Mouse (Mus musculus): ENCODE measurements around the gene Wars.

Gene Wars

DNA sequence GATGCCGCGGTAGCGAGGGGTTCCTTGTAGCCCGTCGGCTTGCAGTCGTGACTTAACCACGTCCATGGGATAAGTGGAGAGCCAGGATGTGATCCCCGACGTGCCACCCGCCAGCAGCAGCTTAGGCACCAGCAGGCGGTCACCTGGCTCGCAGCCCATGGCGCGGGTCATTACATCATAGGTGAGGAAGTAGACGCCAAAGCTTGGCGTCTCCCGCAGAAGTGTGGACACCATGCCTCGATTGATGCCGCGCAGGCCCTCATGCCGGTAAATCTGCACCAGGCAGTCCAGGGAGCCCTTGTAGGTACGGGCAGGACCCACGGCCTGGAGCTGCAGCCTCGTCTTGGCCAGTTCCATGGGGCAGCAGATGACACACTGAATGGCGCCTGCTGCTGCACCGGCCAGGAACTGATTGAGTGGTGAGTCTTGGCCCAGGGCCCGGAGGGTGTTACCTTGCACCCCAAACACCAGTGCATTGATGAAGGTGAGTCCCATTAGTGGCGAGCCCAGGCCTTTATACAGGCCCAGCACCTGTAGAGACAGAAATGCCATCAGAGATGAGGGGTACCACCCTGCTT lies 66.9 kb downstream of the Wars start:
- peak in 1 of 2 experiments; percentile 46 for DNase-seq (ENCODE audit: inconsistent age in 2 of 2, low spot score in 1 of 2)

GRCm38 (mm10) chr12:108826282-108826957 lies 67.6 kb downstream of the Wars start:
- peak in 1 of 2 experiments; percentile 37 for DNase-seq (ENCODE audit: inconsistent age in 2 of 2, low spot score in 1 of 2)

DNA sequence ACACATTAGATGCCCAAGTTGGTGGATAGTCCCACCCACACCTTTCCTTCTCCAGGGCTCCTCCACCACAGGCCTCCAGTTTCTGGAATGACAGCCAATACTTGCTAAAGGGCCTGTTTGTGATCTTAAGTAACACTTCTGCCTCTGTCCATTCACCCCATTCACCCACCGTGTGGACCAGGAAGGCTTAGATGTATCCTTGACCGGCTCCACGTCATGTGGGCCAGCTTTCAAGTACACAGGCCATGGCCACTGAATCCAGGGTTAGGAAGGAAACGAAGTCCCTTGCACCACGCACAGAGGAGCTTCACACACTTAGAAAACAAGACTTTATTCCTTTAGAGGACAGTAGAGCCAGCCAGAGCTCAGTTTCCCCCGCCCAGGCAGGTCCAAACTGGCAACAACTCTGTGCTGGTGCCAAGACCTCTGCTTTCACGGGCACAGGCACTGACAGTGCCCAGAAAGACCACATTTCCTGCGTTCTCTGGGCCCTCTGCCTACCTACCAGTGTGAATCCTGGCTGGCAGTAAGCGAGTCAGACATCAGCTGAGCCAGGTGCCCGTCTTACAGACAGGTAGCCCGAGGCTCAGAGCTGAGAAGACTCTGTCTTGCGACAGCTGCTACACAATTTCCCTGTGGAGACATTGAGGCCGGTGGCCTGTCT lies 68.3 kb downstream of the Wars start:
- peak in 1 of 2 experiments; percentile 76 for DNase-seq (ENCODE audit: inconsistent age in 2 of 2, low spot score in 1 of 2)

DNA sequence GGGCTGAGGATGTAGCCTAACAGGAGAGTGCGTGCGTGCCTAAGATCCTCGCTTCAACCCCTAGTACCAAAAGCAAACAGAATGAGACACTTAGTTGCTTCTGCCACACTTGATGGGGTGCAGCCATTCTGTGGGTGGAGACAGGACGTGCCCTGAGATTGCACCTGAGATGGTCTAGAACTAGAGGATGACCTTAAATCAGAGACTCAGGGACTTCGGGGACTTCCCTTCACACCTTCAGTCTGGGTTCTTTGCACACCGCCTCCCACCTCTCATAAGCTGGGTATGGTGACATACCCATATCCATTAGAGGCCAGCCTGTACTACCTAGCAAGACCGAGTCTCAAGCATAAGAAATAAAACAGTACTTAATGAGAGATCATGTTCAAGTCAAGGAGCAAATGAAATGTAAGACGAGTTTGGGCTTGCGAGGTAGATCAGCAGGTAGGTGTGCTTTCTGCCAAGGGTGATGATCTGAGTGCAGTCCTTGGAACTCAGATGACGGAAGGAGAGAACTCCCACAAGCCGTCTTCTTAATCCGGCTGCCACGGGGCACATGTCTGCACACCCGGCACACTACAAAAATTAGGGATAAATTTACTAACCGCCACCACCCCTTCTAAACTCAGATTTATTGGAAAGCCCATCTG lies 69.6 kb downstream of the Wars start:
- no peak for DNase-seq (ENCODE audit: inconsistent age in 2 of 2, low spot score in 1 of 2)

DNA sequence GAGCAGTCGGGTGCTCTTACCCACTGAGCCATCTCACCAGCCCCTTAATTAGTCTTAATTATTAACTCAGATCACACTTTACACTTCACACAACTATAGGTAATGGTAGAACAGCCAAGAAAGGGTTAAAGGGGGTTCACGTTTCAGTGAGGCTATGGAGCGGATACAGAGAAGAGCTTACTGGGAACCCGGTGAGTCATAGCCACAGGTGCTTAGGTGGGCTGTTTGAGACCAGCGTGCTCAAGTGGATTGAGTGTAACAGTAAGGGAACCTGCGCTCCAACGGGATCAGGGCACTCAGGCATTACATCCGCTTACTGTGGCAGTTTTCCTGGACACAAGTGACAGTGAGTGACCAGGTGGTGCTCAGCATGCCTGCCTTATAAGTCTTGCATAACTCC lies 70.9 kb downstream of the Wars start:
- no peak for DNase-seq (ENCODE audit: inconsistent age in 2 of 2, low spot score in 1 of 2)

DNA sequence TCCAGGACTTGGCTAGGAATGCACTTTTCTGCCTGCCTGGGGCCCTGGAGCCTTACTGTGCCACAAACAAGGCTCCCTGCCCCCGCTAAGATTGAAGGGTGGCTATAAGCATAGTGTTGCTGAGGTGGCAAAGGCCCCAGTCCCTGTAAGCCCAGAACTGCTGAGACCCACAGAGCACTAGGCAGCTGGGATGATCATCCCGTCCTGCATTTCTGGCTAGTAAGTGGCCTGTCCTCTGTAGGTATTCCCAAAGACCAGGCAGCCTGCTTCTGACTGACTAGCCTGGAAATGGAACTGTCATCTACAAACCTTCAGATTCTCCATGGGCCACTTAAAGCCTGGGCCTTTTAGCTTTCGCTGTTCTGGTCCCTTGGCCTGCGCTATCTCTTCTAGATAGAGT lies 73.5 kb downstream of the Wars start:
- no peak for DNase-seq (ENCODE audit: inconsistent age in 2 of 2, low spot score in 1 of 2)

- DNase-seq (ENCODE audit: inconsistent age in 2 of 2, low spot score in 1 of 2): no peak
Observed at GRCm38 (mm10) chr12:108816569-108816968, 77.4 kb downstream of the Wars start.

GRCm38 (mm10) chr12:108814470-108814869 lies 79.5 kb downstream of the Wars start:
- no peak for DNase-seq (ENCODE audit: inconsistent age in 2 of 2, low spot score in 1 of 2)

DNA sequence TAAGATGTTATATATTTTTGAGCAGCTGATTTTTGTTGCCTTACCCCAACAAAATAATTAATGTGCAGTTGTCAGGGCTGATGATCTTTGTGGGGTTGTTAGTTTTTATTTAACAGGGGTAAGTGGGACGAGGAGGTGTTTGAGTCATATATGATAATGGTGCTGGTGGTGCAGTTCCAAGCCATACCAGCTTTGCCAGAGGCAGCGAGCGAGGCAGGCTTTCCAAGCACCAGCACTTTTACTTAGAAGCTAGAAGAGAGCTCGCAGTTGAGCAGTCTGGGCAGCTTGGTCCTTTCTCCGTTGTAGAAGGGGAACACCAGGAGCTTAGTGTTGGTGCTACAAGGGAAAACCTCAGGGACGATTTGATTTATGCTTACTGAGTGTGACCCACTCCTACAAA lies 81.5 kb downstream of the Wars start:
- DNase-seq (ENCODE audit: inconsistent age in 2 of 2, low spot score in 1 of 2): peak in 1 of 2 experiments; percentile 46

DNA sequence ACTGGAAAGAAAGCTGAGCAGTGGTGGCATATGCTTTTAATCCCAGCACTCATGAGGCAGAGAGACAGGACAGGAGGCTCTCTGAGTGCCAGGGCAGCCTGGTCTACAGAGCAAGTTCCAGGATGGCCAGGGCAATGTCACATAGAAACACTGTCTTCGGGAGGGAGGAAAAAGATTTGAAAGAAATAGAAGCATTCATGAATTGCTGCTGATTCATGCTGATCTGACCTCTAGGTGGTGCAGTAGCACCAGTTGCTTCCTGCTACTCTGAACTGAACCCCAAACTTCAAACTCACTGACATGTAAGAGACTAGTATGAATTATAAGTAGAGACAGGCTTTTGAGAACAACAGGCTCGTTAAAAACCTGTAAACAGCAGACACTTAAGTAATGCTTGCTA lies 82.8 kb downstream of the Wars start:
- peak in 1 of 2 experiments; percentile 85 for DNase-seq (ENCODE audit: inconsistent age in 2 of 2, low spot score in 1 of 2)

DNA sequence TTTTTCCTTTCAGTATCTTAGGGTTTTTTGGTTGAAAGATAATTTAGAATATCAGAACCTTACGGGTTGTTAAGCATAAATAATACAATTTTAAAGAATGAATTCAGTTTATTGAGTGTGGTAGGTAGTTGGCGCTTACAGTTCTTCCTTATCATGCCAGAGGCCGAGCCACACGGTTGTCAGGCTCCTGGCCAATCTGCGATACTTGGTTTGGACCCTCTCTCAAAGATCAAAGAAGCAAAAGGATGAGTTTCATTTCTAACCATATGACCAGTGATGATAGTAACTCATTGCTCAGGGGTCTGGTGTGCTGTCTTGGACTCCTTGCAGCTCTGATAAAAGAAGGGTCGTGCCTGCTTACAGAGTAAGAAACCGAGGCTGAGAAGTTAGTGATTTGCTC lies 83.7 kb downstream of the Wars start:
- no peak for DNase-seq (ENCODE audit: inconsistent age in 2 of 2, low spot score in 1 of 2)
